Mouse (Mus musculus) embryonic facial prominence, embryonic 14.5 days (tissue): ENCODE measurements around the gene Lgr6. TPM values are rescaled to one million over a fixed set of nuclear protein-coding genes. Genes with fewer than 3 reads are reported as not detected.
A peak's percentile ranks its signal among the peaks of the same experiment; 100 is the strongest.

Source experiments
- ATAC-seq: fragments of 200-750 bp; cut with Nextera tagmentation; 2 replicates; pipeline ENCODE4 v1.8.0; 2017; ENCODE audit warnings: low read depth, moderate number of reproducible peaks, moderate TSS enrichment
- DNase-seq: peaks from one replicate; pipeline ENCODE4 v3.0.0-alpha.2; 2015; ENCODE audit warnings: low spot score
- H3K27ac ChIP-seq: fragments of 300-500 bp; sonication (generic); replicated peaks from 2 replicates; pipeline ENCODE4 v1.5.1; 2014; ENCODE audit warnings: low read depth, mild to moderate bottlenecking, low read length, moderate library complexity
- H3K27me3 ChIP-seq: fragments of 300-500 bp; sonication (generic); replicated peaks from 2 replicates; pipeline ENCODE4 v1.6.1; 2014; ENCODE audit warnings: low read length; ENCODE audit not compliant: control insufficient read depth, insufficient read depth
- H3K36me3 ChIP-seq: fragments of 300-500 bp; sonication (generic); 2 replicates; pipeline ENCODE4 v1.6.1; 2014; ENCODE audit warnings: low read length, mixed read lengths; ENCODE audit not compliant: control insufficient read depth, insufficient read depth
- H3K4me1 ChIP-seq: fragments of 300-500 bp; sonication (generic); 2 replicates; pipeline ENCODE4 v1.6.1; 2014; ENCODE audit warnings: antibody characterized with exemption, low read length; ENCODE audit not compliant: control insufficient read depth, insufficient read depth
- H3K4me2 ChIP-seq: fragments of 300-500 bp; sonication (generic); 2 replicates; pipeline ENCODE4 v1.6.1; 2014; ENCODE audit warnings: low read depth, mild to moderate bottlenecking, low read length, moderate library complexity, mixed read lengths
- H3K4me3 ChIP-seq: fragments of 300-500 bp; sonication (generic); 2 replicates; pipeline ENCODE4 v1.5.1; 2014; ENCODE audit warnings: low read depth, mild to moderate bottlenecking, low read length
- H3K9ac ChIP-seq: fragments of 300-500 bp; sonication (generic); 2 replicates; pipeline ENCODE4 v1.6.1; 2014; ENCODE audit warnings: low read depth, mild to moderate bottlenecking, low read length, moderate library complexity, mixed read lengths
- H3K9me3 ChIP-seq: fragments of 300-500 bp; sonication (generic); 2 replicates; pipeline ENCODE4 v1.6.1; 2016; ENCODE audit warnings: low read length; ENCODE audit not compliant: control insufficient read depth
- WGBS: fragments of 180-500 bp; shearing (Covaris S2); extraction: QIAGEN DNeasy Blood & Tissue Kit; methylation state at CpG from one replicate; pipeline ENCODE4 v1.1.7; 2014; 5-methylcytosine and 5-hydroxymethylcytosine counted together
- polyA plus RNA-seq: library from polyadenylated mRNA; unstranded; fragments of >200 nt; fragmentation: Nextera tagmentation; extraction: Ambion mirVana; gene quantifications from 2 replicates; pipeline ENCODE4 v1.2.1, GENCODE M21; 2014

Gene Lgr6
- polyA plus RNA-seq, 1 experiment from 2014 or later = 7.5 TPM

DNA sequence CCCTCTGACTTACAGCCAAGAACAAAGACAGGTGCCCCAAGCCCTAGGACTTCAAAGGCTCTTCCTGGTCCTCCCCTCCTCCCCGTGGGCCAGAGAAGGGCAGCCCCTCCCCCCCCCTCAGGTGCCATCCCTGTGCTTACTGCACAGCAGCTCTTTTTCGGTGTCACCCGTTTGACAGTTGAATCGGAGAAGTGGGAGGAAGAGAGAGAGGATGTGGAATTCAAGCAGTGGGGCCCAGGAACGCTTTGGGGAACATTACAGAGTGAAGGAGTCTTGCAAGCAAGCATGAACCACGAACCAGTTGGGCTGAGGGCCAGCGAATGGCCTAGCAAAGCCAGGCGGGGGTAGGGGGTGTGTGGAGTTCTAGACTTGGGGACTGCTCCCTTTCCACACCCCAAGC is 26.5 kb upstream of the Lgr6 start:
- Histone ChIP-seq H3K27me3 (no peaks in the 10 kb centered on the region), H3K4me3 (no peak overlapping the region), H3K4me2 (no peak overlapping the region), H3K9me3 (no peaks in the 10 kb centered on the region), H3K4me1 (peaks cover 24% of the 10 kb centered on the region), H3K36me3 (no peaks in the 10 kb centered on the region), H3K27ac (0 out of 2 replicates have a peak overlapping the region, but pooled peaks have one; percentile 53), H3K9ac (no peak overlapping the region)
- DNase-seq (no peak), ATAC-seq (no peak)
- 49% methylated on average over 8 of the region's 8 CpGs for WGBS

DNA sequence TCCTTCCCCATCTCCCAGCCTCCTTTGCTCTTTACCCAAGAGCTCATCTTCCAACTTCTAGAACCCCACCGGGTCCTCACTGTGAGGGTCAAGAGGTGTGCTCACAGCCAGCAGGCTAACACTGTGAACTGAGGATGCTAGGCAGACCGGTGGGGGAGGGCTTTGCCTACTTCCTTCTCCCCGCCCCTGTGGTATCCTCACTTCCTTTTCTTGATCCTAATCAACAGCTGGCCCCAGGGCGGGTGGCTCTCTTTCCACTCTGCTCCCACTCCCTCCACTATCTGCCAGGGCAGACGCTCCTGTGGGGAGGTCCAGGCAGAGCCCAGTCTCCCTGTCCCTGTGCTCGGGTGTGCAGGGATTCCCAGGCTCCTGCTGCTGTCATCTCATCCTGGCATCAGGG is 26.0 kb upstream of the Lgr6 start:
- Histone ChIP-seq H3K9me3 (no peaks in the 10 kb centered on the region), H3K36me3 (no peaks in the 10 kb centered on the region), H3K27ac (0 out of 2 replicates have a peak overlapping the region, but pooled peaks have one; percentile 53), H3K4me2 (no peak overlapping the region), H3K4me3 (no peak overlapping the region), H3K27me3 (no peaks in the 10 kb centered on the region), H3K9ac (no peak overlapping the region), H3K4me1 (peaks cover 29% of the 10 kb centered on the region)
- ATAC-seq (no peak), DNase-seq (peak; percentile 35)
- WGBS = 28% methylated on average over 6 of the region's 6 CpGs

DNA sequence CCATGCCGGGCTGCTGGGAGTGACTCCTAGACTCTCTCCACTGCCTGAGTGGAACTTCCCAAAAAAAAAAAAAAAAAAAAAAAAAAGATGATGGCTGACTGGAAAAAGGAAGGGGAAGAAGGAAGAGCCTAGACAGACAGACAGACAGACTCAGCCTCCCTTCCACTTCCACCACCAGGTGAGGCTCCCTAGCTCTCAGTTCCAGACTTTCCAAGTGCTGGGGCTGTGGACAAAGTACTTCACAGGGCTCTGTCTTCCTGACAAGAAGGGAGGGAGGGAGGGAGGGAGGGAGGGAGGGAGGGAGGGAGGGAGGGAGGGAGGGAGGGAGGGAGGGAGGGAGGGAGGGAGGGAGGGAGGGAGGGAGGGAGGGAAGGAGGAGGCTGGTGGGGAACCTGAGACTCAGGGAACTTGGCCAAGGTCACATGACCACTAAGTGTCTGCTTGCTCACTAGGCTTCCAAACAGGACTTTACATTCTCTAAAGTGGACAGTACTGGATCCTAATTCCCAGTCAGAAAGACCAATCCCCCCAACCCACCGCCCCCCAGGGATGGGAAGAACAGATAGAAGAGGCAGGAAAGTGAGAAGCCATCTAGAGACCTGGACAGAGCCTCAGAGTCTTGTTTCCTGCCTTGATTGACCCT is 25.4 kb upstream of the Lgr6 start:
- WGBS = 64% methylated on average over 2 of the region's 2 CpGs
- no peak overlapping the region for H3K4me3 ChIP-seq
- no peak overlapping the region for H3K9ac ChIP-seq
- no peak overlapping the region for H3K4me2 ChIP-seq
- peaks cover 34% of the 10 kb centered on the region for H3K4me1 ChIP-seq
- no peaks in the 10 kb centered on the region for H3K9me3 ChIP-seq
- no peaks in the 10 kb centered on the region for H3K36me3 ChIP-seq
- DNase-seq = no peak
- no peaks in the 10 kb centered on the region for H3K27me3 ChIP-seq
- no peak overlapping the region for H3K27ac ChIP-seq
- no peak for ATAC-seq

DNA sequence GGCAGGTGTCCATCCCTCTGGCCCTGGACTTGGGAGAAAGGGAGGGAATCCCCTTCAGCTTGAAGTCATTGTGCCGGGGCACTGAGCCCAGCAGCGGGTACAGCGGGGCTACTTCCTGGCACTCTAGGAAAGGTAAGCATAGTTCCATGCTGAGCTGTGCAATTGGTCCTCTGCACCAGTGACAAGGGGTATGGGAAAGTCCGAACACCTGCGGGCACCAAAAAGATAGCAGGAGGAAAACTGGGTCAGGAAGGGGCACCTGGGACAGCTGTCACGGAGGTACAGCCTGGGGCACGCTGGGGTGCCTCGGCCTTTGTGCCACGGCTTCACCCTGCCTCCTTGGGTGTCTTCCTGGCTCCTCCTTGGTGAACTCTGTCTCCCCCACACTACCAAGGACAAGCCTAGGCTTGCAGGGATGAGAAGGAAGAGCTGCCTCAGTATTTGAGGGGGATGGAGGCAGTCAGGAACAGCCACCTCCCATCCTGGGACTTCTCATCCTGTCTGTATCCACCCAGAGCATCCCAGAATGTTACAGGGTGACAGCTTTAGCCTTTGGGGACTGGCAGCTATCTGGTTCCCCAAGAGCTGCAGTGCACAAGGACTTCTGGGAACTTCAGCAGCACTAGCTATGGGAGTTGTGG is 24.6 kb upstream of the Lgr6 start:
- no peak for ATAC-seq

DNA sequence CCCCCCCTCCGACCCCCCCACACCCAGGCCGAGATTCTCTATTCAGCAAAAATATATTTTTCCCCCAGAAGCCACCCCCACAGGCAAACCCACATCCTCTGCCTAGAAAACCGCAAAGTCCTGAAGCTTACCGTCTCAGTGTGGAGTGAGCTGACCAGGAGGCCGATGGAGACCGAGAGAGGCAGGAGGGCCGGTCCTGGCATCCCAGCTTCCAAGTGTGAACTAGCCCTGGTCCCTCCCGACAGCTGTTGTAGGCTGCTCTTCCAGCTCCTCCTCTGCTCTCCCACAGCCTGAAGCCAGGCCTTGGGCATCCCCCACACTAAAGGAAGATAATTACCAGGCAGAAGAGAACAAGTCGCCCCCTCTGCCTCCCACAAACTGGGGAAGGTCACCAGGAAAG is 23.9 kb upstream of the Lgr6 start:
- peak; percentile 34 for DNase-seq
- H3K27ac ChIP-seq = peak overlapping the region; percentile 88
- H3K9me3 ChIP-seq = no peaks in the 10 kb centered on the region
- no peak for ATAC-seq
- peaks cover 39% of the 10 kb centered on the region for H3K4me1 ChIP-seq
- H3K4me3 ChIP-seq = no peak overlapping the region
- no peak overlapping the region for H3K9ac ChIP-seq
- H3K4me2 ChIP-seq = peak overlapping the region; percentile 29; the same call in 1 of the 2 replicates
- no peaks in the 10 kb centered on the region for H3K27me3 ChIP-seq
- 26% methylated on average over 9 of the region's 9 CpGs for WGBS
- H3K36me3 ChIP-seq = no peaks in the 10 kb centered on the region

More for the DNA sequence above, 24.6 kb upstream of the Lgr6 start:
- Histone ChIP-seq H3K4me3 (no peak overlapping the region), H3K9me3 (no peaks in the 10 kb centered on the region), H3K4me1 (peaks cover 39% of the 10 kb centered on the region), H3K9ac (no peak overlapping the region), H3K27ac (peak overlapping the region; percentile 88; the same call in 1 of the 2 replicates), H3K4me2 (no peak overlapping the region), H3K27me3 (no peaks in the 10 kb centered on the region), H3K36me3 (no peaks in the 10 kb centered on the region)
- no peak for DNase-seq
- 62% methylated on average over 9 of the region's 9 CpGs for WGBS

DNA sequence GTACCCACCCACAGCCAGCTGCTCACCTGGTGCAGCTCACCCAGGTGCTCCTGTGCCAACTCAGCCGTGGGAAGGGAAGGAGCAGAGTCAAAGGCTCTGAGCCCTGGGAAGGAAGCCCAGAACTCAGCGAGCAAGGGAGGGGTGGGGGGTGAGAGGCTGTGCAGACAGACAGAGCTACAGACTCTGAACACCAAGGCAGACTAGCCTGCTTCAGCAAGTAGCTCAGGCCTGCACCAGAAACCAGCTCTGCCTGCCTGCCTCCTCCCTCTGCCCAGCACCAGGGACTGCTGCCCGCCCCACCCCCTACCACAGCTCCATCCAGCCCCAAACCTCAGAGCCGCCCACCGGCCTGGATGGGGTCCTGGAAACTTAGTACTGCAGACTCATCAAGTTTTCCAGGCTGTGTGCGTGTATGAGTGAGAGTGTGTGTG is 22.9 kb upstream of the Lgr6 start:
- Histone ChIP-seq H3K9me3 (no peaks in the 10 kb centered on the region), H3K27ac (peak overlapping the region; percentile 88), H3K4me3 (peak overlapping the region; percentile 12), H3K4me1 (peaks cover 39% of the 10 kb centered on the region), H3K27me3 (no peaks in the 10 kb centered on the region), H3K9ac (peak overlapping the region; percentile 37), H3K4me2 (peak overlapping the region; percentile 44), H3K36me3 (no peaks in the 10 kb centered on the region)
- WGBS = 23% methylated on average over 5 of the region's 6 CpGs
- ATAC-seq (peak; percentile 82), DNase-seq (peak; percentile 89)

DNA sequence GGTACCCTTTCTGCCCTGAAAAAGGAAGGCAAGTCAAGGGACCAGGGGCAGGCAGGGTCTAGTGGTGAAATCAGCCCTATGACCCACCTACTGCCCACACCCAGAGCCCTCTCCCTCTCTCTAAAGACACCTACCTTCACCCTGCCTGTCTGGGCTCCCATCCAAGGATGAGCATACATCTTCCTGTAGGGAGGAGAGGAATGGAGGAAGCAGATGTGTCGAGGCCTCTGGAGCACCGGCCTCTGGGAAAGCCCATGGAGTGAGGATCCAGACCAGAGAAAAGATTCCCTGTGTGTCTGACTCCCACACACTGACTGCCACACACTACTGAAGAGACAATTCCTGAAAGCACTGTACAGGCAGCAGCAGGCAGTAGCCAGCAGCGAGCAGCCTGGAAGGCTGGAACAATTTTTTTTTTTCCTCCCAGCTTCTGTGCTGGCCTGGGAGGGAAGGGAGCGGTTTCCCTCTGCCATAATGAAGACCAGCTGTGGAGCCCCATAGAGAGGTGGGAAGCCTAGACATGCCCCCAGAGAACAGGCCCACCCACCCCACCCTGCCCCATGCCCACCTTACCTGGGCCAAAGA is 21.5 kb upstream of the Lgr6 start:
- Histone ChIP-seq H3K4me2 (peak overlapping the region; percentile 44), H3K9ac (peak overlapping the region; percentile 52), H3K9me3 (no peaks in the 10 kb centered on the region), H3K36me3 (no peaks in the 10 kb centered on the region), H3K4me1 (peaks cover 38% of the 10 kb centered on the region), H3K27me3 (no peaks in the 10 kb centered on the region), H3K27ac (peak overlapping the region; percentile 88), H3K4me3 (peak overlapping the region; percentile 13)
- ATAC-seq = peak; percentile 36; the same call in 1 of the 2 replicates
- WGBS = 10% methylated on average over 4 of the region's 4 CpGs
- peak; percentile 83 for DNase-seq

DNA sequence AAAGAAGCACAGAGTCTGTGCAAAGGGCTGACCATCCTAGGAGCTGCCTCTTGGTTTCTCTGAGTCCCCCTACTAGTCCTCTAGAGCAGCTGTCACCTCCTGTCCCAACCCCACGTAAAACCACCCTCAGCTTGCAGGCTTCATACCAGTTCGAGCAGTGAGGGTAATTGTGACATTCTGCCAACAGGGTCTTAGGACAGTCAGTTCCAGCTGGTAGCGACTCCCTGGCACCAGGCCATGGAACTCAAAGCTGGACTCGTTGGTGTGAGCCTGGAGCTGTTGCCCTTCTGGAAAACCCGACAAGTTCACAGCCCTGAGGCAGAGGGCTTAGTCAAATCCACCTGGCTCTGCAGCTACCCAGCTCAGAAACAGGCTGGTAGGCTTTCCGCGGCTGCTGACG is 20.9 kb upstream of the Lgr6 start:
- no peaks in the 10 kb centered on the region for H3K9me3 ChIP-seq
- peak overlapping the region; percentile 13 for H3K4me3 ChIP-seq
- peak overlapping the region; percentile 88 for H3K27ac ChIP-seq
- peak overlapping the region; percentile 52 for H3K9ac ChIP-seq
- H3K27me3 ChIP-seq = no peaks in the 10 kb centered on the region
- peaks cover 33% of the 10 kb centered on the region for H3K4me1 ChIP-seq
- DNase-seq = peak; percentile 71
- ATAC-seq = no peak; the same call in 1 of the 2 replicates
- H3K4me2 ChIP-seq = peak overlapping the region; percentile 44
- no peaks in the 10 kb centered on the region for H3K36me3 ChIP-seq
- WGBS = 34% methylated on average over 8 of the region's 8 CpGs
